Mouse (Mus musculus) brain, embryonic 14.5 days (tissue): ENCODE measurements at regions not wholly inside any gene's neighbourhood (a gene's known extent, or its start where the extent isn't known, plus 50 kb on each side); places are given as distances from the start of the nearest gene placed in this dataset.

Experiments
- DNase-seq: peaks from one replicate; pipeline ENCODE4 v3.0.0-alpha.2; 2011; ENCODE audit warnings: low read depth
- CTCF ChIP-seq: fragments of 200-500 bp; IDR thresholded peaks from 2 replicates; pipeline ENCODE4 v1.5.1; 2012; ENCODE audit warnings: inconsistent platforms, mild to moderate bottlenecking, moderate library complexity, borderline replicate concordance; ENCODE audit not compliant: insufficient read depth, insufficient read length; ENCODE audit errors: extremely low read depth
- POLR2A ChIP-seq: fragments of 200-500 bp; IDR thresholded peaks from 2 replicates; pipeline ENCODE4 v1.6.1; 2012; ENCODE audit warnings: mild to moderate bottlenecking, inconsistent platforms, borderline replicate concordance; ENCODE audit not compliant: poor library complexity, insufficient read depth, insufficient read length, severe bottlenecking; ENCODE audit errors: extremely low read depth

- DNase-seq = peak; percentile 70
- TF ChIP-seq CTCF (no peak), POLR2A (no peak)
These were observed 50.6 kb upstream of the Prr23a1 start for GRCm38 (mm10) chr9:98791709-98792108.

- DNase-seq = no peak
- TF ChIP-seq POLR2A (no peak), CTCF (no peak)
These were observed 68.6 kb upstream of the Prr23a1 start for GRCm38 (mm10) chr9:98773651-98774185.

- TF ChIP-seq CTCF = no peak
- TF ChIP-seq POLR2A = no peak
- DNase-seq = no peak
These were observed 69.1 kb upstream of the Prr23a1 start for GRCm38 (mm10) chr9:98773212-98773611.

GRCm38 (mm10) chr9:98754764-98755163 lies 87.5 kb upstream of the Prr23a1 start:
- DNase-seq = no peak
- no peak for TF ChIP-seq CTCF
- TF ChIP-seq POLR2A = no peak

- no peak for TF ChIP-seq POLR2A
- no peak for TF ChIP-seq CTCF
- no peak for DNase-seq
These were observed 88.8 kb upstream of the Prr23a1 start for GRCm38 (mm10) chr9:98753356-98753953.

GRCm38 (mm10) chr9:98743785-98744184 lies 98.5 kb upstream of the Prr23a1 start:
- no peak for TF ChIP-seq CTCF
- no peak for TF ChIP-seq POLR2A
- no peak for DNase-seq

- DNase-seq = peak; percentile 8
- no peak for TF ChIP-seq POLR2A
- TF ChIP-seq CTCF = no peak
These were observed 114.9 kb upstream of the Prr23a1 start for GRCm38 (mm10) chr9:98727276-98727860.

- no peak for TF ChIP-seq CTCF
- peak; percentile 13 for DNase-seq
These were observed 115.7 kb upstream of the Prr23a1 start for GRCm38 (mm10) chr9:98726638-98727037.

- TF ChIP-seq POLR2A (no peak), CTCF (no peak)
- DNase-seq = no peak
These were observed 119.4 kb upstream of the Prr23a1 start for GRCm38 (mm10) chr9:98722885-98723284.

- TF ChIP-seq CTCF = no peak
- TF ChIP-seq POLR2A = no peak
- DNase-seq = no peak
These were observed 119.9 kb upstream of the Mrps22 start for GRCm38 (mm10) chr9:98721381-98721780.

- TF ChIP-seq CTCF = no peak
- no peak for TF ChIP-seq POLR2A
- no peak for DNase-seq
These were observed 116.3 kb upstream of the Mrps22 start for GRCm38 (mm10) chr9:98717701-98718270.

- DNase-seq = no peak
- no peak for TF ChIP-seq POLR2A
- no peak for TF ChIP-seq CTCF
These were observed 113.2 kb upstream of the Mrps22 start for GRCm38 (mm10) chr9:98714661-98715060.

- TF ChIP-seq POLR2A (no peak), CTCF (no peak)
These were observed 111.4 kb upstream of the Mrps22 start for GRCm38 (mm10) chr9:98712826-98713225.

More at GRCm38 (mm10) chr9:98712826-98713225, 111.4 kb upstream of the Mrps22 start:
- no peak for DNase-seq
